Mouse (Mus musculus): ENCODE measurements around the gene Dnajc13.

Dnajc13 gene

DNA sequence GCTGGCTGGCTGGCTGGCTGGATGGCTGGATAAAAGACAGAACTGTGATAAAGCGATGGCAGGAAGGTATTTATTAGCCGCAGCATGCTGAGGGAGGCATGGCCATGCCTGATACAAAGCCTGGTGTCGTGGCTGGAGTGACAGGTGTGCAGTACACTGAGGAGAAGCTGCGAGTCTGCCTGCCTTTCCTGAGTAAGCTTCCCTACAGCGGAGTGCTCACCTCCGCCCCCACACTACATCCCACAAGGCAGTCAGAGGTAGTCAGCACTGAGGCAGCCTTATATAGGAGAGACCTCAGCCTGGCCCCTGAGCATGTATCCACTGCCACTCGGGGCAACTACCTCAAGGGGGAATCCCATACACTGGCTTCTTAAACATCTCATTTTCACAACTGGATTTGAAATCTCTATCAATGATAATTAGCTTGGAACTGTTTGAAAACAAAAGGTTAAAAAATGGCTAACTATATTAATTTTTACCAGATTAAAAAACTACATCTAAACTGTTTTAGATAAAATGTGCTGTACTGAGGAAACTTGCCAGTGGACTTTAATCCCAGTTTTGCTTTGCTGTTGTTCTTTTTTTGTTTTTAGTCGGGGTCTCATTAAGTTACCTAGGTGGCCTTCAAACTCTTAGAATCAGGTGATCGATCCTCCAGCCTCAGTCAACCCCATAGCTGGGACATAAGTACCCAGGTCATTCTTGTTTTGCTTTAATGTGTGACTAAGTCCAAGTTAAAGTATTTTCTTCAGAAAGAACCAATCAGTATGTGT, 8.1 kb downstream of the Dnajc13 start:
- DNase-seq (ENCODE audit: low read depth, low spot score): no peak

DNA sequence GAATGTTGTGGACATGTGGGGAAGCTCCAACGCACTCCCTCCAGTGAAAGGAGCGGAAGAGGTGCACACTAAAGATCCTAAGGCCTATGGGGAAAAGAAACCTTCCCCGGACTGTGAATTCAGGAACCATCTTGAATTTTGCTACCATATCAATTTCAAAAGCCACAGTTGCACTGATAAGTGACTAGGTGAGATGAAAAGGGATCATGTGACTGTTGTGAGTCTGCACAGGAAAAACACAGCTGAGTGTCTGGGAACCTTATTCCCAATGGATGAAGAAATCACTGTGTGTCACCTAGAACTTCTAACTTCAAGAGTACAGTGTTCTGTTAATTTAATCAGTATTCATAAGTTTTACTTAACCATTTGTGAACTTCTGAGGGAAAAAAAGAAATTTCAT, 10.1 kb downstream of the Dnajc13 start:
- DNase-seq (ENCODE audit: low read depth, low spot score): no peak

DNA sequence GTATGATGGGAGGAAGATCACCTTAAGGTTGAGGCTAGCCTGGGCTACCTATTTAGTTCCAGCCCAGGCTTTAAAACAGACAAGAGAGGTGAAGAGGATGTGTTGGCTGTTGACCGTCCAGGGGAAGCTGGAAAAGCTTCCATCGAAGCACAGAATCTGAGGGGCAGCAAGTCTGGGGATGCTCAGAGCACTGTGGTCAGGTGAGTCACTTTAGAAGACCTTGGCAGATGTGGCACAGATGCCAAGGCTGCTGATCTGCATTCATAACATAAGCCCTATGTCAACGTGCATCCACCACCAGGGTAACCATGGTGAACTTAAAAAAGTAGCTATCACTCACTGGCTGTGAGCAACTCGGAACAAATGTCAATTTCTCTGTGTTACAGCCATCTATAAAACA, 11.0 kb downstream of the Dnajc13 start:
- peak; percentile 65 for DNase-seq (ENCODE audit: low read depth, low spot score)

DNA sequence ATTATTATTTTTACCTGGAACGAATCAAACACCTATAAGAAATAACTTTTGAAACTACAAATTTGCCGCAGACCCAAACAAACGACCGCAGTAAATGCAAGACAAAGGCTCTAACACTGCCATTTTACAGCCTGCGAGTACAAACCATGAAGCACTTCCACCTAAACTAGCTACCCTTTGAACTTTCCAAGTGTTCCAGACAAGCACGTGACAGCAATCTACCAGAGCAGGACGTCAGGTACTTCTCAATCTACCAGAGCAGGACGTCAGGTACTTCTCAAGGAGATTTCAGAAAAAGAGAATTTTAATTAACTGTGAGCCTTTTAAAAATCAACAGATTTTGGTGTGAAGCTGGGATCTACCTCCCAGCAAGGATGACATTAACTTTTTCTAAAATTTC, 11.6 kb downstream of the Dnajc13 start:
- DNase-seq (ENCODE audit: low read depth, low spot score): no peak

DNA sequence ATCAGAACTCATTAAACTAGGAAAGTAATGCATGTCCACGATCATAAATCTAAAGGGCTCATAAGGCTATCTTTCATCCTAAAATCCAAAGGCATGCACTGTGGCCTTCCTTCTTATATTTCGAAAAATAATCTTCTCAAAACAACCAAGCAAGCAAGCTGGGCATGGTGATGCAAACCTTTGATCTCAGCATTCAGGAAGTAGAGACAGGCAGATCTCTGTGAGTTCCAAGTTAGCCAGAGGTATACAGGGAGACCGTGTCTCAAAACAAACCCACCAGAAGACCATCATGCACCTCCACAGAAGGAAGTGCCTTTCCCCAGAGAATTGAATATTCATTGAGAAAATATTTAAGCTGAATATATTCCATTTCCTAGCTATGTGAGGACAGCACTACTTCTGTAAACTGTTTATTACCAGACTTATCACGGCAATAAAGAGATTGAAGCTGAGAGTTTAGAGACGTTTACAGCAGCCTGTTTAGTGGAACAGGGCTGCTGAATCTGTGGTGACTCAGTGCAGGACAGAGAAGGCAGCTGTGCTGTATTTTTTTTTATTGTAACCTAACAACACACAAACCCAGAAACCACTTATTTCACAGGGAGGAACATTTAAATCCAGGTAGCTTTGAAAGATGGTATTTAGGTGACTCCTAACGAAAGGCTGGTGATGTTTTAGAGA, 15.3 kb downstream of the Dnajc13 start:
- no peak for DNase-seq (ENCODE audit: low read depth, low spot score)

DNA sequence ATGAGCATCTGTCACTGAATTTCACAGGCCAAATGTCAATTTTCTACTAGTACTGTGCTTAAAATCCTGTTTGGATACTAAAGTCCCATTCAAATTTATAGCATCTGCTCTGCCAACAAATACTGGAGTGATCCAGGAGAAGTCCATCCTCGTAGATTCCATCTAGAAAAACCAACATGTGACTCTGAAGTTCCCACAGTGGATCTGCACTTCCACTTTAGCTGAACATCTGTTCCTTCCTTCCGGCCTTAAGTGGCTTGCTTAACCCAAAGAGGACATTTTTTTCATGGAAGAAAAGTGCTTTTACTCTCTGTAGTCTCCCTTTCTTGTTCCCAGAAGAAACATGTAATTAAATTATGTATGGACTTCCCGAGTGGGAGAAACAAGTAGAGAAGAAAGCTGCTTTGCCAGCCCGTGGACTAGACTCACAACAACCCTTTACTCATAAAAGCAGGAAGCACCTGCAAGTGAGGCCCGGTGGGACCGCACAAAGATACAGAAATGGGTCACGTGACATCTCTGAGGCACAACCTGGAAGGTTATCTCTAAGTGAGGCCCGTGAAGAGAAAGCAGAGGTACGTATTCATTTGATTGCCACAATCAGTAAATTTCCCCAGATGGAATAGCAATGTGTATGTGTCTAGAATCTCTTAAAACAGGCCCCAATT, 18.8 kb downstream of the Dnajc13 start:
- no peak for DNase-seq (ENCODE audit: low read depth, low spot score)

DNA sequence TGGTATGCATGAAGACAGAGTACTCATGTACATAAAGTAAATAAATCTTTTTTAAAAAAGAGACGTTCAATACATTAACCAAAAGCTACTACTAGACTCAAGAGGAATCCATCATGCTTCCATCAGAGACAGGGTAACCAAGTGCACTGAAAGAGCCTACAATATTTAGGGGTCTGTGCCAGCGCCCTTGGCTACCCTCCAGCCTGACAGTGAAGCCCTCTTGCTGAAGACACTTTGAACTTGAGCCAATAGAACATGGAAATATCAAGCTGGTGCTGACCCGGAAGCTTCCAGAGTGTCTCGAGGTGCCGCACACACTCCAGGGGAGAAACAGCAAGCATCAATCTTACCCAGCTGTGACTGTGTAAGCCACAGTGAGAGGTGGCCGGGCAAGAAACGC, 22.6 kb downstream of the Dnajc13 start:
- DNase-seq (ENCODE audit: low read depth, low spot score): no peak

DNA sequence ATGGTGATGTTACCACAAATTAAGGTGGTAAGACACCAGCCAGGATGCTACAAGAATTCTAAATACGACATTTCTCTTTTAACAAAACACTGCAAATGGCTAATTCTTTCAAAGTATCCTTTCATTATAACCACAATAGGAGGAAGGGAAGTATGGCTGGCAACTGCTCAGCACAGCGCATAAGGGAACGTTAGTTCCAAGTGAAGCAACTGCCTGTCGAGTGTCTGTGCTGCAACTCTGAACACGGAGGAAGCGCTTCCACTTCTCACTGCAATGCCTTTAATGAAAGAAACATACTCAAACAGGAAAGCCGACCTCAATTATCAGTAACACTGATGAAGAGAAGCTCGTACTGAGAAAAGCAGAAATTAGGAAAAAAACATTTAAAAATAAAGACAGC, 23.7 kb downstream of the Dnajc13 start:
- DNase-seq (ENCODE audit: low read depth, low spot score): no peak

DNA sequence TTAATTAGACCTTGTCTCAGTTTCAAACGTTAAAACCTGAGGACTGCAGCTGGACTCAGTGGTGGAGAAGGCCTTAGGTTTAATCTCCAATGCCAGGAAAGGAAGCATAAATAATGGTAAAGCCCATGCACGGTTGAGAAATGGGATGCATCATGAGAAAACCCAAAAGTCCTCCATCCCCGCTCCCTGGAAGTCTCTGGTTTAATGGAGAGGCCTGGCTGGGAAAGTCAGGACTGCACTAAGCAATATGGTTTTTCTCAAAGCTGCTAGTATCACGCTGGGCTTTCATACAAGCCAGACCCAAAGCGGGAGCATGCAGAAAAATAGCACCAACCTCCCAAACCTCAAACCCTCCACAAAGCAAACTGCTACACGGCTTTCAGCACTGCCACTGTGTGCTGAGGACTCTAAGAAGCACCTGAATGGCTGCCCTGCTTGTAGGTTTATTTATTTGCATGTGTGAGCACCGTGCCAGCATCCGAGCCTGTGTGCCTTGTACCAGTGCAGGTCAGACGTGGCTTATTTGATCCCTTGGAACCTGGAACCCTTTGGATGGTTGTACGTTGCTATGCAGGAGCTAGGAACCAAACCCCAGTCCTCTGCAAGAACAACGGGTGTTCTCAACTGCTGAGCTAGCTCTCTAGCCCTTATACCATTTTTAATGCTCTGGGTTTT, 26.3 kb downstream of the Dnajc13 start:
- DNase-seq (ENCODE audit: low read depth, low spot score): no peak

DNA sequence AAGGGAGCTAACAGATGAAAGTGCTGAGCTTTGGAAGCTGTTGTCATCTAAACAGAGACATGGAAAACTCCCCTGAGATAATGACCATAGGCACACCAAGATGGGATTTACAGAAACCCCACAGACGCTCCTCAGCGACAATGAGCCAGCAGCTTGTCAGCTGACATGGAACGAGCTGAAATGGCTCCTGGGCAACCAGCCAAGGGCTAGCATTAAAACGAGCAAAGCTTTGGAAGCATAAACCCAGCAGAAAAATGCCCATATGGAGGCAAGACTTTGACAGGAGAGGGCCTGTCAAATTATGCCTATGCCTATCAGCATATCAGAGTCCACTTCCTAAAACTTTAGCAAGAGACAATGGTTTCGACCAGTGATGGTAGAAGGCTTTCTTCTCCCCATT, 27.0 kb downstream of the Dnajc13 start:
- no peak for DNase-seq (ENCODE audit: low read depth, low spot score)

DNA sequence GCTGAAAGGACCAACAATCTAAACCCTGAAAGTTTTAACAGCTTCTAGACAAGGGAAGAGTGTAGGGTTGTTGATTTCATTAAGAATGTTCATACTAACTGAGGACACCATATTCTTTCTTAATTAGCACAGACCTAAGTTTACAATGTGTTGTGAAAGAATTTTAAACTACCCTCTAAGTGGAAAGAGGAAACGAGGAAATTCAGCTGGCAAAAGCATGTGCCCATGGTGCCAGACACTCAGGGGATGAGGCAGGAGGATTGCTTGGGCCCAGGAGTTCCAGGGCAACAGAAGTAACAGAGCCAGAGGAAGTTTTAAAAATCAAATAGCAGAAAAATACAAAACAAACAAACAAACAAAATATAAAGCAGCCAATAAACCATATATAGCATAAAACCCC, 28.9 kb downstream of the Dnajc13 start:
- DNase-seq (ENCODE audit: low read depth, low spot score): no peak

DNA sequence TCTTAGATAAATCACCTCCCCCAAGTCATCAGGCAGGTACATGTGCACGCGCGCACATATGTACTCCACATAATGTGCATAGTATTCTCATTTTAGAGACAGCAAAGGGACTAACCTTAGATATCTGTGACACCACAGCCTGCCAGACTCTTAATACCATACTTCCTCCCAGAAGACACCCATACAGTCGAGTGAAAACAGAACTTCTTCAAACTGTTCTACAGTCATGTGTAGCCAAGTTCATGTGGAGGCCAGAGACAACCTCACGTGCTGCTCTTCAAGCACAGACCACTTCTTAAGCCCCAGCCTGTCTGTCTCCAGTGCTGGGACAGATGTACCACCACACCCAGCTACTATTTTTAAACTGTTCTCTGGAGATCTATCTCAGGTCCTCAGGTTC, 29.7 kb downstream of the Dnajc13 start:
- DNase-seq (ENCODE audit: low read depth, low spot score): no peak

DNA sequence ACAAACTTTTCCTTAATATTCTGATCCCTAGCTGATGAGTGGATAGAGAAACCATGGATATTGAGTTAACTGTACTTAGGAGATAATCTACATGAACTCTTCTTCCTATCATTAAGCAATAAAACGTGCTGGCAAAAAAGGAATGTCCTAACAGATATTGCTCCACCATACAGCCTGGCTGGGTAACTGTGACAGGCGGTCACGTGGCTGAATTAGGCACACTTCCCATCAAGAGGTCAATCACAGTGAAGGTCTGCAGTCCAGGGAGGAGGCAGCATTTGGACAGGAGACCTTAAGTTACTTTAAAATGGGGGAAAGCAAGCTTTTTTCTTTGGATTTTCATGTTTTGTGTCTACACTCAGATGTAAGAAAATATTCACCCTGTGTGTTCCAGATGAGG, 30.7 kb downstream of the Dnajc13 start:
- DNase-seq (ENCODE audit: low read depth, low spot score): no peak

DNA sequence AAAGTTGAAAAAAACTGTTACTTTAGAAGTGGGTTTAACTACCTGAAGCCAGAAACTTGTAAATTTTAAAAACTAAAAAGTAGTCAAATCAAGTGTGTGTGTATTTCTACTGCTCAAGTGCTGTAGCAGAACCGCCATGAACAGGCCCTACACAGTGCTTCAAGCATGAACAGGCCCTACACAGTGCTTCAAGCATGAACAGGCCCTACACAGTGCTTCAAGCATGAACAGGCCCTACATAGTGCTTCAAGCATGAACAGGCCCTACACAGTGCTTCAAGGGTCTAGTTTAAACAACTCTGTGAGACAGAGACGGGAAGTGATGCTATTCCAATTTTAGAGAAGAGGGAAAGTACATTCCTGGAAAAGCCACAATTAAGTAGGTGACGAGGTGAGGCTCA, 51.3 kb downstream of the Dnajc13 start:
- DNase-seq (ENCODE audit: low read depth, low spot score): no peak

DNA sequence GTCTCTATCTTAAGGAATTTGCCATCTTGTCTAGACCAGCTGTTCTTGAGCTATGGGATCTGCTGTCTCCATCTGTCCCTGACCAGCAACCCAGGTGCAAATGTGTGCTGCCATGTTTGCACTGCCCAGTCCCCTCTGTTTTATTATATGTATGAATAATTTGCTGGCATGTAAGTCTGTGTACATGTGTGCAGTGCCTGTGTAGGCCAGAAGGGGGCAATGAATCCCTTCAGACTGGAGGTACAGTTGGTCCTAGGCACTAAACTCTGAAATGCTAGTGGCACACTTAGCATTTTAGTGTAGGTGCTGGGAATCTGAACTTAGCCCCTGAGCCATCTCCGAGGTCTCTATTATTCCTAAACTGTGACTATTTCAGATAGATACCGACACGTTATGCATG, 58.9 kb downstream of the Dnajc13 start:
- DNase-seq (ENCODE audit: low read depth, low spot score): peak; percentile 58

DNA sequence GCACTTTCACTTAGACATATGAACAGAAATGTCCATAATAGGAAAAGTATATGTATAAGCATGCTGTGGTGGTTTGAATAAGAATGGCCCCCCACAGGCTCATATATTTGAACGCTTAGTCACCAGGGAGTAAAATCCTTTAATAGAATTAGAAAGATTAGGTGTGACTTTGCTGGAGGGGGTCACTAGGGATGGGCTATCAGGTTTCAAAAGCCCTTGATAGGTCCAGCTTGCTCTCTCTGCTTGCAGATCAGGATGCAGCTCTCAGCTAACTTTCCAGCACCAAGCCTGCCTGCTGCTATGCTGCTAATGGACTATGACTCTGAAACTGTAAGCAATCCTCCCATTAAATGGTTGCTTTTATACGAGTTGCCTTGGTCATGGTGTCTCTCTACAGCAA, 68.2 kb downstream of the Dnajc13 start:
- DNase-seq (ENCODE audit: low read depth, low spot score): no peak

DNA sequence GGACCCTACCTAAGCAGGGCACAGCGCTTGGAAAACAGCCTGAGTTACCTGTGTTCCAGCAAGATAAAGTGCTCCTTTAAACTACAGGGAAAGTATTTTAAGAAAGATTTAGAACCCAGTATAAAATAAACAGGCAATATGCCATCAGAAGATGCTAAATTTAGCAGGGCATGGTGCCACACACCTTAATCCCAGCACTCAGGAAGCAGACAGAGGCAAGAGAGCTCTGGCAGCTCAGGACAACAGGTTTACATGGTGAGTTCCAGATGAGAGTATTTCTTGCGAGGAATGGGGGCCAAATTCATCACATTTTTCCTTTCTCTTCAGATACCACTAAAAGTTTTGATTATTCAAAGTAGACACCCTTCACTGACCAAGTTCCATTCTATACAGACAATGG, 68.8 kb downstream of the Dnajc13 start:
- DNase-seq (ENCODE audit: low read depth, low spot score): no peak

DNA sequence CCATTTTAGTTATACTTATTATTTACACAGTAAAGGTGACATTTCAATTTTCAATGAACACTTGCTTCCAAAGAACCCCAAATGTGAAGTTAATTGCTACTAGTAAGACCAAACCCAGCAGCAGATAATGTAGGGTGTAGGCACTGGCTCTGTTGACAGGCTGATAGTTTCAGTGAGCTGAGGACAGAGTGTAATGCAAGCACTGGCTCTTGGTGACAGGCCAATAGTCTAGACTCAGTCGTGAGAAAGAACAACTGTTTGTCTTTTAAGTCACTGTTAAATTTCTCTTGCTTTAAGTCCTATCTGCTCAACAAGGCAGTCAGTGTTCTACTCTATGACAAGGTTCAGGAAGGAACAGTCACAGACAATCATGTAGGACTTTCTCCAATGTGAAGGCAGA, 69.4 kb downstream of the Dnajc13 start:
- DNase-seq (ENCODE audit: low read depth, low spot score): no peak

DNA sequence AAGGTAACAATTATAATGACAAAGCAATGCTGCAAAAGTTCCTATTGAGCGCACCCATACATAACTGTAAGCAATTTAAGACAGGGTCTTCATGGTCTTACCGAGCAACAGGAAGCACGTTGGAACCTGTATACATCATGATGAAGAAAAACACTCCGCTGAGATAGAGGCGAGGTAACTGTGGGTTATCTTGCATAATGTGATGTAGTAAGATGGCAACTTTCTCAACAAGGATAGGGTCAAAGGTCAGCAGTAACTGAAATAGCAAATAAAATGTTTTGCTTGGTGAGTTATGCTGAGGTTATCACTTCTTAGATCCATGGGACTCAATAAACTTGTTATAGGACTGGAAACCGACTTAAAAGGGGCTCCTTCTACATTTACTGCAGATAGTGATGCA, 70.2 kb downstream of the Dnajc13 start:
- DNase-seq (ENCODE audit: low read depth, low spot score): no peak

DNA sequence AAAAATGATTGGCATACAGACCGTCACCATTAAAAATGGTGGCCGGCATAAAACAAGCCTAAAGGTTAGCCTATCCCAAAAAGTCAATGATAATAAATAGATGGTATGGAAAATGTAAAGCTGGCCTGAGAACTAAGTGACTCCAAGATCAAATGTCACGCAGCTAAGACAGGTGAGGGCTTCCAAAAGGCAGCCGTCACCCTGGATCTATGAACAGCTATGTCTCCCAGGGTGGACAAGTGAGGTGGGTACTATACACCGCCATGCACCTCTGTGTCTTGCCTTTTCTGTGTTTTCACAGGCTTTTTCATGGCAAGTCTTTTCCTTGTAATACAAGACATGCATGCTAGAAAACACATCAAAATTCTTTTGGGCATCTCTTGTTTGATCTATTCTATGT, 73.1 kb downstream of the Dnajc13 start:
- no peak for DNase-seq (ENCODE audit: low read depth, low spot score)

DNA sequence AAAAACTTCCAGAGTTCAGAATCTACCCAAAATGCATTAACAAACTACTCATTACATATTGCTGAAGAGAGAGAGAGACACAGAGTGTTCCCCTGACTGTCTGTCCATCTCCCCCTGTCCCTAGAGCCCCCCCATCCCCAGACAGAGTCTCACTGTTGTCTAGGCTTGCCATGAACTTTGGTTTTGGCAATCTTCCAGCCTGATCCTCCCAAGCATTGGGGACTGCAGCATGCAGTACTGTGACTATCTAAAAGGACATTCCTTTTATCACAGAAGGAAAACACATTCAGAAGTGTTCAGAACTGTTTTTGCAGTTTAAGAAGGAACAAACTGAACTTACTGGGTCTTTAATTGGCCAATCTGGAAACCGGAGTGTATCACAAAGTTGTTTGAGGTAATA, 74.0 kb downstream of the Dnajc13 start:
- no peak for DNase-seq (ENCODE audit: low read depth, low spot score)

DNA sequence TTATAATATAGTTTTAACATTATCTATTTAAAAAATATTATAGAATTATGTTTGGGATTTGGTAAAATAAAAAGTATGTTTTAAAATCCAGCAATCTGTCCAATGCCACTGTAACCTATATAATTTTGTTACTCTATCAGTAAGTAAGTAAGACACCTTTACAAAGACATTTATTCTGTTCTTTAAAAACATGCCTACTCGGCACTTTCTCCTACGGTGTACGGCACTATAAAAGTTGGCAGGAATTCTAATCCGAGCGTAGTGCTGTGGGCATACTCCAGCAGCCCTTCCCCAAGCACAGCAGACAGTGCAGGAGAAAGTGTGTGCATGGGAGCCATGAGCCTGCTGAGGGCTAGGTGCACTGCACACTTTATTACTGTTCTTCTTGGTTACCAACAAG, 75.7 kb downstream of the Dnajc13 start:
- DNase-seq (ENCODE audit: low read depth, low spot score): no peak

Measured in 3T3-L1 (cell line).